Mouse (Mus musculus): ENCODE results near the gene Nemf. TPM values are rescaled to one million over a fixed set of nuclear protein-coding genes. Genes with fewer than 3 reads are reported as not detected.
A peak's percentile ranks its signal among the peaks of the same experiment; 100 is the strongest.

Gene Nemf
- total RNA-seq, 4 experiments from 2014 or later, result 18.9 to 22.6 (median 20.7) TPM

- DNase-seq (ENCODE audit: low spot score), result no peak
Measured at GRCm38 (mm10) chr12:69306333-69306732, 50.6 kb downstream of the Nemf start.

GRCm38 (mm10) chr12:69304051-69304450 is 52.9 kb downstream of the Nemf start:
- no peak for DNase-seq (ENCODE audit: low spot score)

GRCm38 (mm10) chr12:69302171-69302570 is 54.8 kb downstream of the Nemf start:
- no peak for DNase-seq (ENCODE audit: low spot score)

GRCm38 (mm10) chr12:69300391-69300790 is 56.6 kb downstream of the Nemf start:
- DNase-seq (ENCODE audit: low spot score), result no peak

- no peak for DNase-seq (ENCODE audit: low spot score)
Measured at GRCm38 (mm10) chr12:69299831-69300230, 57.1 kb downstream of the Nemf start.

- peak; percentile 53 for DNase-seq (ENCODE audit: low spot score)
Measured at GRCm38 (mm10) chr12:69299231-69299630, 57.7 kb downstream of the Nemf start.

GRCm38 (mm10) chr12:69298281-69298680 is 58.7 kb downstream of the Nemf start:
- DNase-seq (ENCODE audit: low spot score), result no peak

GRCm38 (mm10) chr12:69297411-69298150 is 59.4 kb downstream of the Nemf start:
- no peak for DNase-seq (ENCODE audit: low spot score)

- peak; percentile 77 for DNase-seq (ENCODE audit: low spot score)
Measured at GRCm38 (mm10) chr12:69296511-69297410, 60.2 kb downstream of the Nemf start, which contains the start of gene Klhdc2. TSS of gene Klhdc2 (plus strand) at chr12:69296681.

- no peak for DNase-seq (ENCODE audit: low spot score)
Measured at GRCm38 (mm10) chr12:69295651-69296050, 61.3 kb downstream of the Nemf start.

GRCm38 (mm10) chr12:69294936-69295335 is 62.0 kb downstream of the Nemf start:
- DNase-seq (ENCODE audit: low spot score), result no peak

- no peak for DNase-seq (ENCODE audit: low spot score)
Measured at GRCm38 (mm10) chr12:69293815-69294214, 63.1 kb downstream of the Nemf start.

GRCm38 (mm10) chr12:69292401-69292800 is 64.6 kb downstream of the Nemf start:
- DNase-seq (ENCODE audit: low spot score), result no peak

- no peak for DNase-seq (ENCODE audit: low spot score)
Measured at GRCm38 (mm10) chr12:69288699-69289098, 68.3 kb downstream of the Nemf start.

GRCm38 (mm10) chr12:69287535-69287934 is 69.4 kb downstream of the Nemf start:
- no peak for DNase-seq (ENCODE audit: low spot score)

- DNase-seq (ENCODE audit: low spot score), result no peak
Measured at GRCm38 (mm10) chr12:69283146-69283545, 73.8 kb downstream of the Nemf start.

- DNase-seq (ENCODE audit: low spot score), result no peak
Measured at GRCm38 (mm10) chr12:69280915-69281314, 76.0 kb downstream of the Nemf start.

GRCm38 (mm10) chr12:69279931-69280469 is 77.0 kb downstream of the Nemf start:
- DNase-seq (ENCODE audit: low spot score), result no peak

GRCm38 (mm10) chr12:69268956-69269355 is 88.0 kb downstream of the Nemf start:
- DNase-seq (ENCODE audit: low spot score), result no peak

GRCm38 (mm10) chr12:69267956-69268632 is 88.9 kb downstream of the Nemf start:
- no peak for DNase-seq (ENCODE audit: low spot score)

- DNase-seq (ENCODE audit: low spot score), result no peak
Measured at GRCm38 (mm10) chr12:69265031-69265430, 91.9 kb downstream of the Nemf start.

GRCm38 (mm10) chr12:69262251-69262650 is 94.7 kb downstream of the Nemf start:
- no peak for DNase-seq (ENCODE audit: low spot score)

Data from heart, adult 8-10 months (tissue).